Mouse (Mus musculus) embryonic fibroblast, embryonic 13.5 days (primary cell): ENCODE measurements around the gene E130311K13Rik.

Experiments
- CTCF ChIP-seq: IDR thresholded peaks from 2 replicates; pipeline ENCODE4 v1.5.1; 2011; ENCODE audit warnings: mild to moderate bottlenecking, control low read depth, low read length, moderate library complexity, borderline replicate concordance; ENCODE audit not compliant: insufficient read depth
- POLR2A ChIP-seq: IDR thresholded peaks from 2 replicates; pipeline ENCODE4 v1.6.1; 2011; ENCODE audit warnings: low read depth, mild to moderate bottlenecking, control low read depth, low read length, moderate library complexity

DNA sequence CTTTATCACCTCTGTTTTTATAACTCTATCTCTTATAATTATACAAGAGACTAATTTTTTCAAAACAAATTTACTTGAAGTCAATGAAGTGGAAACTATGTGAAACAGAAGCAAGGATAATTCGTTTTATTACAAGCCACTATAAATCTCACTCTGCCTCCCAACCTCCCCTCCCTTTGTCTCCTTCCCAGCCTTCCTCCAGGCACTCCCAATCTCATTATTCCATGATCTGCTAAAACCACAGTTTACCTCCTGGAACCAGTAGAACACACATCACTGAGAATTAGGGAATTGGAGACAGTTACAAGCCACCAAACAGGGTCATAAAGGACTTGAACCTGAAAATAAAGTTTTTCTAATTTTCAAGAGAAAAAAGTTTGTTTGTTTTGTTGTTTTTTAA is 32.1 kb downstream of the E130311K13Rik start:
- TF ChIP-seq POLR2A (no peak), CTCF (no peak)
